Mouse (Mus musculus) midbrain, embryonic 14.5 days (tissue): ENCODE data around the gene Mtfr1l. TPM values are rescaled to one million over a fixed set of nuclear protein-coding genes. Genes with fewer than 3 reads are reported as not detected.

Experiments used
- ATAC-seq: fragments of 200-750 bp; cut with Nextera tagmentation; 2 replicates; pipeline ENCODE4 v1.8.0; 2017; ENCODE audit warnings: moderate number of reproducible peaks, moderate library complexity; ENCODE audit not compliant: low FRiP score, low TSS enrichment
- DNase-seq: peaks from one replicate; pipeline ENCODE4 v3.0.0-alpha.2; 2015
- H3K27ac ChIP-seq: fragments of 300-500 bp; sonication (generic); replicated peaks from 2 replicates; pipeline ENCODE4 v1.5.1; 2014; ENCODE audit warnings: mild to moderate bottlenecking, low read depth, low read length, moderate library complexity
- H3K27me3 ChIP-seq: fragments of 300-500 bp; sonication (generic); 2 replicates; pipeline ENCODE4 v1.6.1; 2014; ENCODE audit warnings: low read length, control low read depth, mixed read lengths; ENCODE audit not compliant: control insufficient read depth, insufficient read depth
- H3K36me3 ChIP-seq: fragments of 300-500 bp; sonication (generic); 2 replicates; pipeline ENCODE4 v1.6.1; 2014; ENCODE audit warnings: low read length, control low read depth; ENCODE audit not compliant: control insufficient read depth, insufficient read depth
- H3K4me1 ChIP-seq: fragments of 300-500 bp; sonication (generic); 2 replicates; pipeline ENCODE4 v1.6.1; 2014; ENCODE audit warnings: mild to moderate bottlenecking, antibody characterized with exemption, low read length, control low read depth; ENCODE audit not compliant: control insufficient read depth, insufficient read depth
- H3K4me2 ChIP-seq: fragments of 300-500 bp; sonication (generic); 2 replicates; pipeline ENCODE4 v1.6.1; 2014; ENCODE audit warnings: mild to moderate bottlenecking, low read length, moderate library complexity
- H3K4me3 ChIP-seq: fragments of 300-500 bp; sonication (generic); replicated peaks from 2 replicates; pipeline ENCODE4 v1.5.1; 2014; ENCODE audit warnings: low read depth, low read length
- H3K9ac ChIP-seq: fragments of 300-500 bp; sonication (generic); replicated peaks from 2 replicates; pipeline ENCODE4 v1.6.1; 2014; ENCODE audit warnings: mild to moderate bottlenecking, low read length, moderate library complexity
- H3K9me3 ChIP-seq: fragments of 300-500 bp; sonication (generic); 2 replicates; pipeline ENCODE4 v1.6.1; 2016; ENCODE audit warnings: low read length, control low read depth, mixed read lengths; ENCODE audit not compliant: control insufficient read depth
- WGBS: fragments of 180-500 bp; shearing (Covaris S2); extraction: QIAGEN DNeasy Blood & Tissue Kit; methylation state at CpG from one replicate; pipeline ENCODE4 v1.1.7; 2014; 5-methylcytosine and 5-hydroxymethylcytosine counted together
- polyA plus RNA-seq: library from polyadenylated mRNA; unstranded; fragments of >200 nt; fragmentation: Nextera tagmentation; extraction: Ambion mirVana; gene quantifications from 2 replicates; pipeline ENCODE4 v1.2.1, GENCODE M21; 2014

Gene Mtfr1l
- polyA plus RNA-seq, 1 experiment from 2014 or later: 181 TPM

DNA sequence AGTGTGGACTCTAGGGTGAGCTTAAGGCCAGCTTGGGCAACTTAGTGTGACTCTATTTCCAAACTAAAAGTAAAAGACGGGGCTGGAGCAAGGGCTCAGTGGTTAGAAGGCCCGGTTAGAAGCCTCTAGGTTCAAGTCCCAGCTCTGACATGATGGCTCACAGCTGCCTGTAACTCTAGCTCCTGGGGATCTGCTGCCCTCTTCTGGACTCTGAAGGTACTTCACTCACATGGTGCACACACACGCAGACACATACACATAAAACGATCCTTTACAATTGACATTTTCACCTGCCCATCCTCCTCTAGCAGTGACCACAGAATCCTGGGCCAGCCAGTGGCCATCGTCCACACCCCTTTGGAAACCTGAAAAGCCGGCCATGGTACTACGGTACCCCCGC is 14.7 kb upstream of the Mtfr1l start:
- ATAC-seq: no peak
- over 99% methylated on average over 8 of the region's 8 CpGs for WGBS
- H3K4me3 ChIP-seq: no peak overlapping the region

DNA sequence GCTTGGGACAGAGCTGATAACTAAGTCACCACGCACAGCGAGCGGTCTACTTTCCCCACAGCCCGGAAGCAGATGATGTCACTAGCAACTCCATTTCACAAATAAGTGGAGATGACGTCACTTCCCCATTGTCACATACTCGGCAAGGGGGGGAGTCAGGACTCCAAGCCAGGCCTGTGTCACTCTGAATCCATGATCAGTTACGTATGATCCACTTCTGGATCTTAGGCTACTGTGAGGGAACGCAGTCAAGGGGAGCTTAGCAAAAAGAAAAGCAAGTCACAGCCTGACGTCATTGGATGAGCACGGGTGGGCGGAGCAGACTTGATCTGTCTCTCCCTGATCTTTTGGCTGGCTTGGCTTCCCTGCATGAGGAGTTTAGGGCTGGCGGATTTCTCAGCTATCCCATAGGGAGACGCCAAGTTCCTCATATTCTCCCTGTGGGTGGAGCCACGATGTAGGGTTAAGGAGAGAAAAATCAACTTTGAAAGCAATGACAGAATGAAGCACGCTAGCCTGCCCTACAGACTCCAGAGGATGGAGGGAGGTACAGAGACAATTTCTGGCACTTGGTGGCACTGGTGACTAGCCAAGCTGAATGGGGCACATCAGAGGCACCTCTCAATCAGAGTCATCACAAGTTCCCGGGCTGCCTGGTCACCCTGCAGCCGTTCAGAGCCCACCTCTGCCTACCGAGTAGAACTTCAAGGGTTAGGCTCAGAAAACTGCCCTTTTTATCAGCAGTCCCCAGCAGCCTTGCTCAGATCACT is 13.2 kb upstream of the Mtfr1l start:
- H3K27ac ChIP-seq: no peak overlapping the region
- DNase-seq (no peak), ATAC-seq (no peak)
- no peaks in the 10 kb centered on the region for H3K4me1 ChIP-seq
- H3K4me3 ChIP-seq: no peak overlapping the region
- H3K36me3 ChIP-seq: peaks cover 50% of the 10 kb centered on the region
- no peak overlapping the region for H3K9ac ChIP-seq
- peaks cover 6% of the 10 kb centered on the region for H3K9me3 ChIP-seq
- no peaks in the 10 kb centered on the region for H3K27me3 ChIP-seq
- no peak overlapping the region for H3K4me2 ChIP-seq
- 68% methylated on average over 18 of the region's 18 CpGs for WGBS

More for the DNA sequence above, 14.7 kb upstream of the Mtfr1l start:
- Histone ChIP-seq H3K27ac (no peak overlapping the region), H3K4me2 (no peak overlapping the region), H3K9ac (no peak overlapping the region), H3K27me3 (no peaks in the 10 kb centered on the region), H3K9me3 (peaks cover 6% of the 10 kb centered on the region), H3K36me3 (peaks cover 41% of the 10 kb centered on the region), H3K4me1 (no peaks in the 10 kb centered on the region)
- DNase-seq: no peak

DNA sequence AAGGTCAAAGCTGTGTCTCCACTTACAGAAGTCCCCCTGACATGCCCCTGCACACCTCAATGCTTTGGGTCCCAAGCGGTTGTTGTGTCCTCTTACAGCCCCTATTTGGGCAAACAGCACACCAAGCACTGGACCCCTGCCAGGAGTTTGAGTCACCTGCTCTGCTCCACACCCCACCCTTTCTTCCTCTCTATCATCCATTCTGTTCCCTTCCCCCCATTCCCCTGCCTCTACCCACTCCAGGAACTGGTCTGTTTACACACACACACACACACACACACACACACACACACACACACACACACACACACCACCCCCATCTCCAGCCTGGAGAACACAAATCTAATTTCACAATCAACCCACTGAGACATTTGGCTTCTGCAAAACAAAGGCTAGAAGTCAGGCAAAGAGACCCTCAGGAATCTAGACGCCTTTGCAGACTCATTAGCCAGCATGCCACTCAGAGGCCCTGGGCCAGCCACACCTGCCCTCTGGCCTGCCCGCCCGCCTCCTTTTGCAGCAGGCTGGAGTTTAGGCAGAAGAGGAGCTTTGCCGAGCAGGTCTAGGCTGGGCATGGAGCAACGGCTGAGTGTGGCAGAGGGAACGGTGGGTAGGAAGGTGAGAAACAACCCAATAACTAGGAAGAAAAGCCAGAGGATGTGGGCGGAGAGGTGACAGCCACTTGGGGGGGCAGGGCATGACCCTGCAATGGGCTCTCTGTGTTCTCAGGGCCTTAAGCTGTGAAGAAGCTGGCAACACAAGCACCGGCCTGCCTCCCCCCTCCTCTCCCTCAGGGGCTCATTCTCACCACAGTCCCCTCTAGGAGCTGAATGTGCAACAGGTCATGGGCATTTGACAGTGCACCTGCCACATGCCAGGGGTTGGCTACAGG is 11.9 kb upstream of the Mtfr1l start:
- H3K36me3 ChIP-seq: peaks cover 61% of the 10 kb centered on the region
- H3K4me3 ChIP-seq: no peak overlapping the region
- H3K9me3 ChIP-seq: peaks cover 6% of the 10 kb centered on the region
- WGBS: 73% methylated on average over 9 of the region's 9 CpGs
- no peak overlapping the region for H3K4me2 ChIP-seq
- ATAC-seq (no peak), DNase-seq (no peak)
- H3K27ac ChIP-seq: no peak overlapping the region
- H3K9ac ChIP-seq: no peak overlapping the region
- H3K4me1 ChIP-seq: no peaks in the 10 kb centered on the region
- H3K27me3 ChIP-seq: no peaks in the 10 kb centered on the region

DNA sequence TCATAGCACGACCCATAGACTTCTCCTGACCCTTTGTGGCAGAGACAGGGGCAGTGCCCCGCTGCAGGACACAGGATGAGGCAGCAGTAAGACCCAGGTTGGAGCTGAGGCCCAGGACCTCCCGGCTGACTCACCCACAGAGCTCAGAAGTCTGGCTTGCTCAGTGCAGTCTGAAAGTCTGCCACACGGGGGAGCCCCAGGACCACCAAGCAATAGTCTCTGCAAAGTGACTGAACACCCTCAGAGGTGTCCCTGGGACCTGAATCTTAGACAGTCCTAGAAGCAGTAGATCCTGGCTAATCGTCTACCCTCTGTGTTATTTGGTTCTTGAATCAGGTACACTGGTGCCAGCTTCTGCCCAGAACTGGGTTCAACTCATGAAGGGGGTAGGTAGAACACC is 8.1 kb upstream of the Mtfr1l start:
- no peaks in the 10 kb centered on the region for H3K9me3 ChIP-seq
- no peak overlapping the region for H3K4me2 ChIP-seq
- H3K27ac ChIP-seq: no peak overlapping the region
- H3K9ac ChIP-seq: no peak overlapping the region
- 10% methylated on average over 5 of the region's 5 CpGs for WGBS
- DNase-seq: peak; percentile 92
- peak; percentile 73 for ATAC-seq
- no peaks in the 10 kb centered on the region for H3K27me3 ChIP-seq
- H3K36me3 ChIP-seq: peaks cover 87% of the 10 kb centered on the region
- H3K4me1 ChIP-seq: no peaks in the 10 kb centered on the region
- no peak overlapping the region for H3K4me3 ChIP-seq

DNA sequence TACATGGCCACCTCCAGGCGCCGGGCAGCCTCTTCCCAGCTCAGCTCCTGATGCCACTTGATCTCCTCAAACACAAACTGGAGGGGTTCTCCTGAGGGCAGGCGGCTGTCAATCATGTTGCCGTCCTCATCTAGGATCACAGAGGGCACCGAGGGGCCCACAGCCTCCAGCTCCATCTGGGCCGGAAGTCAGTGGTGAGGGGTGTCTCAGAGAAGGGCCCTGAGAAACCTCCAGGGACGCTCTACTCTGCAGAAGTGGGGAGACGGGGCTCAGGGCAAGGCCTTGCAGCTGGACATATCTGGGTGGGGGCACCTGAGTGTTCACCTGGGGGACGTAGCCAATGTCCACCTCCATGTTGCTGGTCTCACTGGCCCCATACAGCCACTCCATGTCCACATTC is 7.5 kb upstream of the Mtfr1l start:
- no peak overlapping the region for H3K27ac ChIP-seq
- H3K9ac ChIP-seq: no peak overlapping the region
- H3K9me3 ChIP-seq: no peaks in the 10 kb centered on the region
- H3K27me3 ChIP-seq: no peaks in the 10 kb centered on the region
- no peak overlapping the region for H3K4me3 ChIP-seq
- 93% methylated on average over 9 of the region's 9 CpGs for WGBS
- no peaks in the 10 kb centered on the region for H3K4me1 ChIP-seq
- no peak overlapping the region for H3K4me2 ChIP-seq
- 0 out of 2 replicates have a peak, but pooled peaks have one; percentile 5 for ATAC-seq
- DNase-seq: no peak
- peaks cover 83% of the 10 kb centered on the region for H3K36me3 ChIP-seq

DNA sequence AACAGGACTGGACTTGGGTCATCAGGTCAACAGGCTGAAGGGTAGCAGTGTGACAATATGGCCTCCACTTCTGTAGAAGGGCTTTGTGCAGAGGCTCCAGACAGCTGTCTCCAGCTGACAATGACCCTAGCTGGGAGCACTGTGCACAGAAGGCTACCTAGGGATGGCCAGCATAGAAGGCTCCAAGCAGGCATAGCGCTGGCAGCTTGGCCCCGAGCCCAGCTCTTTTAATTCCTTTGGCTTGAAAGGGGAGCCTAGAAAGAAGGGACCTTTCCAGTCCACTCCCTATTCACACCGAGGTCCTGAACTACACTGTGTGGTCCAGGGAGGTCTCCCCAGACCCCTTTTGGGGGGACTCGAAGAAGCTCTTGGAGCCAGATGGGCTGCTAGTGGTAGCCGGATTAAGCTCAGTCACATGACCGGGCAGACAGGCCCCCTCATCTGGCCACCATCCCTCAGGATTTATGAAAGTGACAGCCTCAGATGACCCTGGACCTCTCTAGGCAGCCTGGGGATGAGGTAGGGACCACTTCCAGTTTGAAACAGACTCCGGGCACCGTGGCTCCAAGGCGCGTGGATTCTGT is 3.9 kb upstream of the Mtfr1l start:
- WGBS: 82% methylated on average over 10 of the region's 10 CpGs

DNA sequence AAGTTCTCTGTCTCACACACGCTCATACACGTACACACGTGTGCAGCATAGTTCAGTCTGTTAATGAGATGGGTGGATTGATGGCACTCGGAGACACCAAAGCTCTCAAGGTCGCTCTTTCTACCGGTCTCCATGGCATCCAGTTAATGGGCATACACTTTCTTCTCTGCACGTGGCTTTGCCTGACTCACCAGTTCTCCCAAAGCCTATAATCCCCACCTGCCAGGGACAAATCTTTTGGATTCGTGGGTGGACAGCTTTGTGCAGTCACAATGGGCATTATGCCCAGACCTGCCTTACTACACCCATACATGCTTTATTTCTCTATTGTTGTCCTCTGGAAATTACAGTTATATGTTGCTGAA is 582 bp upstream of the Mtfr1l start:
- Histone ChIP-seq H3K27me3 (no peaks in the 10 kb centered on the region), H3K4me1 (peaks cover 17% of the 10 kb centered on the region), H3K9ac (peak overlapping the region; percentile 34; the same call in 1 of the 2 replicates), H3K9me3 (no peaks in the 10 kb centered on the region), H3K4me2 (peak overlapping the region; percentile 96), H3K27ac (no peak overlapping the region), H3K36me3 (peaks cover 41% of the 10 kb centered on the region), H3K4me3 (peak overlapping the region; percentile 93)
- WGBS: 5% methylated on average over 8 of the region's 8 CpGs
- DNase-seq: no peak
- ATAC-seq: peak; percentile 21; the same call in 1 of the 2 replicates

More for the DNA sequence above, 3.9 kb upstream of the Mtfr1l start:
- Histone ChIP-seq H3K4me3 (no peak overlapping the region), H3K9me3 (no peaks in the 10 kb centered on the region), H3K27me3 (no peaks in the 10 kb centered on the region), H3K4me1 (peaks cover 10% of the 10 kb centered on the region), H3K4me2 (no peak overlapping the region), H3K9ac (no peak overlapping the region), H3K36me3 (peaks cover 47% of the 10 kb centered on the region), H3K27ac (no peak overlapping the region)
- peak; percentile 36 for DNase-seq
- no peak for ATAC-seq

DNA sequence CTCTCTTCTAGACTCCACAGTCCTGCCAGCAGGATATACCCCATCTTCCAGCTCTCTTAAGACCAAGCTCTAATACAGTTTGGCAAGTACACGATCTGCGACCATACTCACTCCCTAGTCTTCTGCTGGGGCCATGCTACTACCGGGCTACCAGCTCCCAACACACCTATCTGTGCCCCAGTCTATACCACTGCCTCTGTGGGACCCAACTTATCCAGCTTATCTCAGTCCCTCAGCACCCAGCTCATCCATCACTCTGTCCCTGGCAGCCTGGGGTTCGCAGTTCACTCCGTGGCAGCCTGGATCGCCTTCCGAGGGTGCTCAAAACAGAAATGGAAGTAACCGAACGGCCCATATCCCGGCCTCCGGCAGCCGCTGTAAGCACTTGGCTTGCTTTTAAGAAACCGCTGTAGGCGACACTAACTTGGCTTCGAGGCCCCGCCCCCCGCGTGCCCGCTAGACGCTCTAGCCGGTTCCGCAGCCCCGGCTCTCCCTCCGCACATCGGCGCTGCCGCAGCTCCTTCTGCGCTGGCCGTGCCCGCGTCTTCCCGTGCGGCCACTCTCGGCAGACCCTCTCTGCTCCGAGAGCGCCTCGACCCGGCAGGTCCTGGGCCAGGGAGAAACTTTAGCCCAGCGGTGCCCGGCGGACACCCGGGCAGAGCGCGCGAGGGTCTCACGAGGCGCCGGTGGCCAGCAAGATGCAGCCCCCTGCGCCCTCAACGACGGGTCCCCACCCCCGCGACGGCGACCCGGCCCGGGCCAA is 882 bp downstream of the Mtfr1l start:
- WGBS: 1% methylated on average over 57 of the region's 57 CpGs
- ATAC-seq (no peak), DNase-seq (peak; percentile 77)
- no peaks in the 10 kb centered on the region for H3K9me3 ChIP-seq
- peak overlapping the region; percentile 86 for H3K9ac ChIP-seq
- peaks cover 17% of the 10 kb centered on the region for H3K4me1 ChIP-seq
- peak overlapping the region; percentile 93 for H3K4me3 ChIP-seq
- no peaks in the 10 kb centered on the region for H3K27me3 ChIP-seq
- H3K4me2 ChIP-seq: peak overlapping the region; percentile 96
- peak overlapping the region; percentile 82 for H3K27ac ChIP-seq
- peaks cover 40% of the 10 kb centered on the region for H3K36me3 ChIP-seq
